Mouse (Mus musculus): ENCODE measurements around the gene Tanc1. TPM values are rescaled to one million over a fixed set of nuclear protein-coding genes. Genes with fewer than 3 reads are reported as not detected.
A peak's percentile ranks its signal among the peaks of the same experiment; 100 is the strongest.
"Not testable (repeated sequence)": the region's sequence is repeated elsewhere in the genome, so short reads cannot be mapped to it uniquely, and the experiment has no call there.

Gene Tanc1
- polyA plus RNA-seq, 1 experiment from 2014 or later: 22.9 TPM

DNA sequence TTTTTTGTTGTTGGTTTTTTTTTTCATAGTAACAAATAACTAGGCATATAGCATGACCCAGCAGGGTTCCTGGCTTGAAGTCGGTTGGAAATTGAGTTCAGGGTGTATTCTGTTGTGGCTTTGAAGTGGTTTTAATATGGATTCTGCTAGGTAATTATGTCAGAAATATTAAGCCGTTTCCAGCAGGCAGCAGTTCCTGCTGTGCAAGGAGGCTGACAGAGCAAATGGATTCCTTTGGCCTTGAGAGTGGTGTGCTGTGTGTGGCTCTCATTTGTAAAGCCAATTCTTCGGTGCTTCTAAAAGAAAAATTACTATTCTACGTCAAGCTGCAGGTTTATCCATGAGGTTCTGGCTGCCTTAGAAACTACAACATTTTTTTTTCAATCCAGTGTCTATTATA lies 228.3 kb downstream of the Tanc1 start:
- no peak overlapping the region for H3K9ac ChIP-seq
- peaks cover 25% of the 10 kb centered on the region for H3K4me1 ChIP-seq (replicated peaks)
- 78% methylated on average over 4 of the region's 4 CpGs for WGBS

DNA sequence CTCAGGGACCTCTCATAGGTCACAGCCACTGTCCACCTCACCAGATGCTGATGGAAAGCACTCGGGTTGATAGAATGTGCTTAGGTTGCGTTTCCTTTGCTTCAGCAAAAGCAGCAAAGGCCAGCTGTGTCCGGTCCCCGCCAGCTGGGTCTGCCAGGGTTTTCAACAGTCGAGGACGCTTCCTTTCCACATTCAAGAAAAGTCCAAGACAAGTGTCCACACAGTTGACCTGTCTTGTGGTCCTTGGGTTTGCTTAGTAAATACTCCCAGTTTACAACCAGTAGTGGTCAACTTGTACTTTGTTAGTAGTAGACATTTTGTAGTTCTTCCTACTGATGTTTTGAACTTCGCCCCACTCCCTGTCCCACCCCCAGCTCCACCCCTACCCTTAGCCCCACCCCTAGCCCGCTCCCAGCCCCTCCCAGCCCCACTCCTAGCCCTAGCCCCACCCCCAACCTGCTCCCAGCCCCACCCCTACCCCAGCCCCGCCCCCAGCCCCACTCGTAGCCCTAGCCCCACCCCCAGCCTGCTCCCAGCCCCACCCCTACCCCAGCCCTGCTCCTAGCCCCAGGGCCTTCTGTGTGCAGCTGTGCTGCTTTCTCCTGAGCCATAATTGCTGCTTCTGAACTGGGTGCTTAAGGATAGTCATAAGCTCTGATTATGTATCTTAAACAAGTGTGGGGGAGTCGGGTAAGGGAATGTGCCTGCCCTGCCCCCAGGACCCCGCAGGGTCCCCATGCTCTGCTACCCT lies 229.5 kb downstream of the Tanc1 start:
- H3K4me1 ChIP-seq (replicated peaks): peaks cover 25% of the 10 kb centered on the region
- 64% methylated on average over 11 of the region's 12 CpGs for WGBS
- no peak overlapping the region for H3K4me2 ChIP-seq
- peak overlapping the region; percentile 52 for H3K27ac ChIP-seq
- no peak overlapping the region for H3K4me3 ChIP-seq
- peaks cover 57% of the 10 kb centered on the region for H3K36me3 ChIP-seq
- 0 out of 2 replicates have a peak, but pooled peaks have one; percentile 16 for ATAC-seq (replicated peaks; ENCODE audit: insufficient number of reproducible peaks, insufficient read depth, low FRiP score, low read depth)
- no peak overlapping the region for H3K9ac ChIP-seq
- H3K9me3 ChIP-seq (replicated peaks): no peaks in the 10 kb centered on the region
- no peaks in the 10 kb centered on the region for H3K27me3 ChIP-seq

More for the DNA sequence above, 228.3 kb downstream of the Tanc1 start:
- no peaks in the 10 kb centered on the region for H3K27me3 ChIP-seq
- no peak for ATAC-seq (replicated peaks; ENCODE audit: insufficient number of reproducible peaks, insufficient read depth, low FRiP score, low read depth)
- H3K4me2 ChIP-seq: no peak overlapping the region
- H3K9me3 ChIP-seq (replicated peaks): no peaks in the 10 kb centered on the region
- no peak overlapping the region for H3K27ac ChIP-seq
- peaks cover 65% of the 10 kb centered on the region for H3K36me3 ChIP-seq
- no peak overlapping the region for H3K4me3 ChIP-seq

DNA sequence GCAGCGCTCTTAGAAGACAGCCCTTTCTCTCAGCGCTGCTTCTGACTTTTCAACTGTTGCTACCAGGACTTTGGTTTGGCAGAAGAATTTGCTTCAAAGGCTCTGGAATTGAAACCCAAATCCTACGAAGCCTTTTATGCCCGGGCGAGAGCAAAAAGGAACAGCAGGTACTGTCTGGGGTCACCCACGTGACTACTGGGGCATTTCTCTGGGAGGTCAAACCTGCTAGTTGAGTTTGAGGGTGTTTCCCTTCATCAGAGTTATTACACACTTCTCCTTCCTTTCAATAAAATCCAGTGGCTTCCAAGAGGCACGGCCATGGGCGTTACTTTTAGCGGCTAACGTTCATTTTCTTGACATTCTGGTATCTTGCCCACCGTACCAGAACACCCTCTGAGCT lies 230.1 kb downstream of the Tanc1 start:
- Histone ChIP-seq H3K36me3 (peaks cover 51% of the 10 kb centered on the region), H3K4me1 (replicated peaks) (peaks cover 25% of the 10 kb centered on the region), H3K27ac (peak overlapping the region; percentile 26), H3K4me3 (no peak overlapping the region), H3K9ac (no peak overlapping the region), H3K9me3 (replicated peaks) (no peaks in the 10 kb centered on the region), H3K27me3 (no peaks in the 10 kb centered on the region), H3K4me2 (no peak overlapping the region)
- 80% methylated on average over 11 of the region's 11 CpGs for WGBS
- no peak for ATAC-seq (replicated peaks; ENCODE audit: insufficient number of reproducible peaks, insufficient read depth, low FRiP score, low read depth)

DNA sequence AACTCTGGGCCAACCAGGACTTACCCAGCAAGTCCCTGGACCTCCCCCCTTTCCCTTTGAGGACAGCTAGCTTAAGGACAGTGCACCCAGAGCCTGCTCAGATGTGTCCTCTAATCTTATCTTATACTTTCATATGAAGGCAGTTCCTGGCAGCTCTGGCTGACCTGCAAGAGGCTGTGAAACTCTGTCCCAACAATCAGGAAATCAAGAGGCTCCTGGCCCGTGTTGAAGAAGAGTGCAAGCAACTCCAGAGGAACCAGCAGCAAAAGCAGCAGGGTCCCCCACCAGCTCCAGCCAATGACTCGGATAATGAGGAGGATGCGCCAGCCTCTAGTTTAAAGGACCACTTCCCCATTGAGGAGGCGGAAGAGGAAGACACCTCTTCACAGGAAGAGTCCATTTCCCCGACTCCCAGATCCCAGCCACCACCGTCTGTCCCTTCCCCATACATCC lies 230.7 kb downstream of the Tanc1 start:
- H3K4me2 ChIP-seq: no peak overlapping the region
- ATAC-seq (replicated peaks; ENCODE audit: insufficient number of reproducible peaks, insufficient read depth, low FRiP score, low read depth): no peak
- H3K4me1 ChIP-seq (replicated peaks): peaks cover 25% of the 10 kb centered on the region
- peak overlapping the region; percentile 26 for H3K27ac ChIP-seq
- H3K36me3 ChIP-seq: peaks cover 47% of the 10 kb centered on the region
- no peak overlapping the region for H3K4me3 ChIP-seq
- H3K9ac ChIP-seq: no peak overlapping the region
- H3K9me3 ChIP-seq (replicated peaks): no peaks in the 10 kb centered on the region
- H3K27me3 ChIP-seq: no peaks in the 10 kb centered on the region
- 66% methylated on average over 6 of the region's 6 CpGs for WGBS

DNA sequence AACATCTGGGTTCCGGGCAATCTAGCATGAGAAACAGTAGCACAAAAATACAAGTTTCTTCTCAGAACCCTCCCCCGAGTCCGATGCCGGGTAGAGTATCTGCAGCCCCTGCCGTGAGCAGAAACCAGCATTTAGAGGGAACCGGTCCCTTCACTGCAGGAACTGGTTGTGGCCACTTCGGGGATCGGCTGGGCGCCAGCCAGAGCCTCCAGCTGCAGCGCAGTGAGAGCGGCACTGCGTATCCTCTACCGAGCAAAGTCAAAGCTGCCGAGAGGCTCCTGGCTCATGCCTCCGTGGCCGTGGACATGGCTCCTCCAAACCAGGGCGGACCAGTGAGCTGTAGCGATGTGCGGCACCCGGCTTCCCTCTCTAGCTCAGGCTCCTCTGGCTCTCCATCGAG lies 231.3 kb downstream of the Tanc1 start:
- H3K9me3 ChIP-seq (replicated peaks): no peaks in the 10 kb centered on the region
- H3K4me1 ChIP-seq (replicated peaks): peaks cover 25% of the 10 kb centered on the region
- H3K4me2 ChIP-seq: no peak overlapping the region
- 87% methylated on average over 21 of the region's 21 CpGs for WGBS
- H3K4me3 ChIP-seq: no peak overlapping the region
- H3K36me3 ChIP-seq: peaks cover 42% of the 10 kb centered on the region
- ATAC-seq (replicated peaks; ENCODE audit: insufficient number of reproducible peaks, insufficient read depth, low FRiP score, low read depth): no peak
- no peak overlapping the region for H3K9ac ChIP-seq
- H3K27ac ChIP-seq: no peak overlapping the region
- no peaks in the 10 kb centered on the region for H3K27me3 ChIP-seq

DNA sequence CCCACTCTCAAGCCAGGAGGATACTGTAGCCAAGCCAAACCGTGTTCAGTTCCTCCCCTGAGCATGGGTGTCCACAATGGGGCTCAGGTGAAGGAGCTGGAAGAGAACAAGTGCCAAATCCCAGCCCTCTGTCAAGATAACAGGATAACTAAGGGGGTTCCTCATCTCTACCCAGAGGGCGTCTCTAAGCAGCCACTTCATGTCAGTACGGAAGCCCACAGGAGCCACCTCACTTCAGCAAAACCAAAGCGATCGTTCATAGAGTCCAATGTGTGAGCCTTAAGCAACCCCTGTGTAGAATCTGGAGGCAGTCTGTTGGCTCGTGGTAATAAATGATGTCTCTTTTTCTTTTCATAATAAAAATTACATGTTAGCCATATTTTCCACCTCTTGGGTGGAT lies 232.0 kb downstream of the Tanc1 start:
- no peak overlapping the region for H3K27ac ChIP-seq
- ATAC-seq (replicated peaks; ENCODE audit: insufficient number of reproducible peaks, insufficient read depth, low FRiP score, low read depth): no peak
- no peak overlapping the region for H3K9ac ChIP-seq
- no peaks in the 10 kb centered on the region for H3K9me3 ChIP-seq (replicated peaks)
- H3K4me3 ChIP-seq: no peak overlapping the region
- H3K4me2 ChIP-seq: no peak overlapping the region
- peaks cover 35% of the 10 kb centered on the region for H3K36me3 ChIP-seq
- 83% methylated on average over 6 of the region's 6 CpGs for WGBS
- H3K27me3 ChIP-seq: no peaks in the 10 kb centered on the region
- peaks cover 25% of the 10 kb centered on the region for H3K4me1 ChIP-seq (replicated peaks)

DNA sequence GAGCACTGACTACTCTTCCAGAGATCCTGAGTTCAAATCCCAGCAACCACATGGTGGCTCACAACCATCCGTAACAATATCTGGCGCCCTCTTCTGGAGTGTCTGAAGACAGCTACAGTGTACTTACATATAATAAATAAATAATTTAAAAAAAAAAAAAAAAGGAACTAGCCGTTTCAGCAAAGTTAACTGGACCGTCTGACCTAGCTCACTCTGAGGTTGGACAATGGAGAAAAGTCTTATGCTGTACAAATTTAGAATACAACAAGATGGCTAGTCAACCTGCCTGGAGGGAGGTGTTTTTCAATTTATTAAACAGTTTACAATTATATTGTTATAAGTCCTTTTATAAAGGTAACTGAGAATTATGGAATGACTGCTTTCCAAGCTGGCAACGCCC lies 240.0 kb downstream of the Tanc1 start:
- WGBS: 79% methylated on average over 5 of the region's 5 CpGs
- H3K4me3 ChIP-seq; ATAC-seq (replicated peaks; ENCODE audit: insufficient number of reproducible peaks, insufficient read depth, low FRiP score, low read depth); H3K4me2 ChIP-seq; H3K27ac ChIP-seq; H3K36me3 ChIP-seq; H3K27me3 ChIP-seq; H3K4me1 ChIP-seq (replicated peaks); H3K9ac ChIP-seq; H3K9me3 ChIP-seq (replicated peaks): not testable (repeated sequence)

DNA sequence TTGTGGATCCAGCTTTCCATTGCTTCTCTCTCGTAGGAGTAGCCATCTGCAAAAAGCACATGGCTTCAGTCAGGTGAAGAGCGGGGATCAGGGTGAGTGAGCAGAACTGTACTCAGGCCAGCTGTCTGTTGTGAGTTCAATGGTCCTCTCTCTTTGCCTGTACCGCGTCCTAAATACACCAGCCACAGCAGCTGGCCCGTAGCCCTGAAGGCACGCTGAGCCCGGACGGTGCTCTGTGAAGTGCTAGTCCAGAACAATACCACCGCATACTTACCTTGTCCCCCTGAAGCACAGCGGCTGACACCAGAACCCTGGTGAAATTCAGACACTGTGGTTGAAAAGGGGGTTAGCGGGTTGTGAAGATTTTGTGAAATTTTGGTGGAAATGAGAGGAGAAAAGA lies 241.1 kb downstream of the Tanc1 start:
- Histone ChIP-seq H3K9ac (no peak overlapping the region), H3K9me3 (replicated peaks) (no peaks in the 10 kb centered on the region), H3K4me3 (no peak overlapping the region), H3K36me3 (peaks cover 17% of the 10 kb centered on the region; the same call in 1 of the 2 replicates), H3K27ac (no peak overlapping the region), H3K4me2 (no peak overlapping the region), H3K4me1 (replicated peaks) (no peaks in the 10 kb centered on the region), H3K27me3 (no peaks in the 10 kb centered on the region)
- 90% methylated on average over 11 of the region's 11 CpGs for WGBS
- no peak for ATAC-seq (replicated peaks; ENCODE audit: insufficient number of reproducible peaks, insufficient read depth, low FRiP score, low read depth)

DNA sequence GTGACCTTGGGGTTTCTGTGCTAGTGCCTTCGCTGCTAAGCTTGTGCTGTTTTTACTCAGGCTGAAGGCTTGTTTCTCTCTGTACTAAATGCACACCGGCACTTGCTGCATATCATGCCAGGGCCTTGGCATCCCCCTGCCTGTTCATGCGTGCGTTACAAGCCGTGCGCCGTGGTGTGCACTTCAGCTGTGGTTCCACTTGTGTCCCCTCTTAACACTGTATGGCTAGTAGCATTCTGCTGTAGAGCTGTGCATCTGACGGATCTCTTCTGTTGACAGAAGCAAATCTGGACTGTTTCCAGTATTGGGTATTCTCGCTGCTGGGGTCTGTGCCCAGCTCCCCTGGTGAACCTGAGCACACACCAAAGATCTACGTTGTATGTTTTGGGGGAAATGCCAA lies 241.7 kb downstream of the Tanc1 start:
- 82% methylated on average over 10 of the region's 10 CpGs for WGBS
- no peaks in the 10 kb centered on the region for H3K9me3 ChIP-seq (replicated peaks)
- ATAC-seq (replicated peaks; ENCODE audit: insufficient number of reproducible peaks, insufficient read depth, low FRiP score, low read depth): no peak

DNA sequence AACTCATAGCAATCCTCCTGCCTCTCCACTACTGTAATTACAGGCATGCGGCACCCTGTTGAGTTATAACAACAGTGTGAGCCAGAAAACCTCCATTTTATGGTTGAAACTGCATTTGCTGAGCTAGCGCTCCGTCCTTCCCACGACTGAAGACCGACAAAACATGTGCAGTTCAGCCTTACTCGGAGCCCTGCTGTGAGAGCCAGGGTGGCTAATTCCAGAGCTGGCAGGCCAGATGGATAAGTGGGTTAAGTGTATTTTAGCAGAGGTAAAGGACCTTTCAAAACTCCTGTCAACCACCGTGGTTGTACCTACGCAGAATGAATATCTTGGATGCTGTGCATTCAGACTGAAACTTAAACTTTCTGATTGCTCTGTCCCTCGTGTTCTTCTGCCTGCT lies 242.5 kb downstream of the Tanc1 start:
- 83% methylated on average over 9 of the region's 9 CpGs for WGBS
- ATAC-seq (replicated peaks; ENCODE audit: insufficient number of reproducible peaks, insufficient read depth, low FRiP score, low read depth): no peak
- Histone ChIP-seq H3K9ac (no peak overlapping the region), H3K4me3 (no peak overlapping the region), H3K36me3 (peaks cover 28% of the 10 kb centered on the region; the same call in 1 of the 2 replicates), H3K9me3 (replicated peaks) (no peaks in the 10 kb centered on the region), H3K4me1 (replicated peaks) (no peaks in the 10 kb centered on the region), H3K27ac (no peak overlapping the region), H3K4me2 (no peak overlapping the region), H3K27me3 (no peaks in the 10 kb centered on the region)

More for the DNA sequence above, 241.7 kb downstream of the Tanc1 start:
- no peaks in the 10 kb centered on the region for H3K4me1 ChIP-seq (replicated peaks)
- H3K4me2 ChIP-seq: no peak overlapping the region
- no peaks in the 10 kb centered on the region for H3K27me3 ChIP-seq
- no peak overlapping the region for H3K27ac ChIP-seq
- no peak overlapping the region for H3K9ac ChIP-seq
- peaks cover 22% of the 10 kb centered on the region; the same call in 1 of the 2 replicates for H3K36me3 ChIP-seq
- H3K4me3 ChIP-seq: no peak overlapping the region

DNA sequence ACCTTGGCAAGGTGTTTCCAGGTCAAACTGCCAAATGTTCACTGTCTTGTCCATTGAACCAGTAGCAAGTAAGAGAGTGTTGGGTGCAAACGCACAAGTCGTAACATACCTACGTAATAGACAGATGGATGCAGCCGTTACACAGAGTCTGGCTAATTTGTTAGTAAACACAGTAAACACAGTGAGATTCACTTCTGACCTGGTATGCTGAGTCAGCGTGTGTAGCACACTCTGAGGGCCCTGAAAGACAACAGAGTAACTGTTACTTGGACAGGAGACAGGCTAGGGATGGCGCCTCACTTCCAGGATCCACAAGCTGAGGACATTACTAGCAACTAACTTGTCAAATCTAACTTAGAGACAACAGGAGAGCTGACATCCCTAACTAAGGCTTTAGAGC lies 250.8 kb downstream of the Tanc1 start:
- Histone ChIP-seq H3K4me2 (no peak overlapping the region), H3K9ac (no peak overlapping the region), H3K27ac (no peak overlapping the region), H3K9me3 (replicated peaks) (no peaks in the 10 kb centered on the region), H3K27me3 (no peaks in the 10 kb centered on the region), H3K4me3 (no peak overlapping the region), H3K4me1 (replicated peaks) (no peaks in the 10 kb centered on the region), H3K36me3 (peaks cover 29% of the 10 kb centered on the region; the same call in 1 of the 2 replicates)
- no peak for ATAC-seq (replicated peaks; ENCODE audit: insufficient number of reproducible peaks, insufficient read depth, low FRiP score, low read depth)
- 91% methylated on average over 6 of the region's 6 CpGs for whole genome bisulfite sequencing

DNA sequence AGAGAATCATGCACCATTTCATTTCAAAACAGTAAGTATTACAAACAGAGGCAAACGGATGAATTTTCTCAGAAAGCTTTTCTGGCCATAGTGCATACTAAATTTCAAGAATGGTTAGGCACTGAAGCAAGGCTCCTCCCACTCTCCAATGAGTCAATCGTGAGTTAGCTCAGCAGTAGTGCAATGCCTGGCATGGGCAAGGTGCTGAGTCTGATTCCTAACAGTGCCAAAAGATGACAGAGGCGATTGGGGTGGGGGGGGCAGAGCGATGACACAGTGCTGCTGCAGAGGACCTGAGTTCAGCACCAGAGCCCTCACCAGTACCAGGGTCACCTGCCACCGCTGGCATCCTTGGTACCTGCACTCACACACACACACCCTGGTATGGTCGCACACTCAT lies 258.7 kb downstream of the Tanc1 start:
- peaks cover 26% of the 10 kb centered on the region for H3K36me3 ChIP-seq
- H3K4me1 ChIP-seq (replicated peaks): no peaks in the 10 kb centered on the region
- 80% methylated on average over 6 of the region's 6 CpGs for WGBS
- no peak for ATAC-seq (replicated peaks; ENCODE audit: insufficient number of reproducible peaks, insufficient read depth, low FRiP score, low read depth)
- no peak overlapping the region for H3K4me2 ChIP-seq
- H3K27ac ChIP-seq: no peak overlapping the region
- H3K9ac ChIP-seq: no peak overlapping the region
- no peak overlapping the region for H3K4me3 ChIP-seq
- no peaks in the 10 kb centered on the region for H3K27me3 ChIP-seq
- H3K9me3 ChIP-seq (replicated peaks): no peaks in the 10 kb centered on the region

Measured in heart, embryonic 15.5 days (tissue).